Mouse (Mus musculus): ENCODE data around the gene 4930435E12Rik. TPM values are rescaled to one million over a fixed set of nuclear protein-coding genes. Genes with fewer than 3 reads are reported as not detected.

Gene 4930435E12Rik
- polyA plus RNA-seq, 1 experiment from 2014 or later = not detected

GRCm38 (mm10) chr16:38789966-38790365, 38.6 kb downstream of the 4930435E12Rik start:
- Histone ChIP-seq H3K4me2 (replicated peaks; ENCODE audit: low read depth, low read length) (no peak overlapping the region), H3K4me1 (ENCODE audit: insufficient read depth, low read depth, low read length) (peaks cover 13% of the 10 kb centered on the region; the same call in 1 of the 2 replicates), H3K4me3 (ENCODE audit: low read depth, low read length) (no peak overlapping the region), H3K9ac (replicated peaks; ENCODE audit: low read depth) (no peak overlapping the region), H3K36me3 (ENCODE audit: insufficient read depth, low read length) (no peaks in the 10 kb centered on the region), H3K27ac (ENCODE audit: low read length) (no peak overlapping the region), H3K9me3 (ENCODE audit: low read length) (no peaks in the 10 kb centered on the region), H3K27me3 (replicated peaks; ENCODE audit: insufficient read depth, low read length) (no peaks in the 10 kb centered on the region)
- ATAC-seq (no peak), DNase-seq (ENCODE audit: low spot score) (no peak)
- 59% methylated on average over 3 of the region's 3 CpGs for WGBS
- TF ChIP-seq CTCF (IDR thresholded peaks at IDR 0.05) (no peak), EP300 (IDR thresholded peaks at IDR 0.05) (no peak)

GRCm38 (mm10) chr16:38789016-38789415, 39.5 kb downstream of the 4930435E12Rik start:
- WGBS = 70% methylated on average over 2 of the region's 2 CpGs

GRCm38 (mm10) chr16:38785301-38785700, 43.2 kb downstream of the 4930435E12Rik start:
- Histone ChIP-seq H3K9ac (replicated peaks; ENCODE audit: low read depth) (no peak overlapping the region), H3K4me3 (ENCODE audit: low read depth, low read length) (no peak overlapping the region), H3K36me3 (ENCODE audit: insufficient read depth, low read length) (no peaks in the 10 kb centered on the region), H3K27me3 (replicated peaks; ENCODE audit: insufficient read depth, low read length) (no peaks in the 10 kb centered on the region), H3K27ac (ENCODE audit: low read length) (no peak overlapping the region), H3K4me1 (ENCODE audit: insufficient read depth, low read depth, low read length) (no peaks in the 10 kb centered on the region), H3K9me3 (ENCODE audit: low read length) (no peaks in the 10 kb centered on the region), H3K4me2 (replicated peaks; ENCODE audit: low read depth, low read length) (no peak overlapping the region)
- ATAC-seq (no peak), DNase-seq (ENCODE audit: low spot score) (no peak)
- no peak for TF ChIP-seq EP300 (IDR thresholded peaks at IDR 0.05)
- no peak for TF ChIP-seq CTCF (IDR thresholded peaks at IDR 0.05)
- 60% methylated on average over 7 of the region's 7 CpGs for WGBS

More at GRCm38 (mm10) chr16:38789016-38789415, 39.5 kb downstream of the 4930435E12Rik start:
- Histone ChIP-seq H3K36me3 (ENCODE audit: insufficient read depth, low read length) (no peaks in the 10 kb centered on the region), H3K27ac (ENCODE audit: low read length) (no peak overlapping the region), H3K4me1 (ENCODE audit: insufficient read depth, low read depth, low read length) (peaks cover 13% of the 10 kb centered on the region; the same call in 1 of the 2 replicates), H3K27me3 (replicated peaks; ENCODE audit: insufficient read depth, low read length) (no peaks in the 10 kb centered on the region), H3K9me3 (ENCODE audit: low read length) (no peaks in the 10 kb centered on the region), H3K9ac (replicated peaks; ENCODE audit: low read depth) (no peak overlapping the region), H3K4me3 (ENCODE audit: low read depth, low read length) (no peak overlapping the region), H3K4me2 (replicated peaks; ENCODE audit: low read depth, low read length) (no peak overlapping the region)
- ATAC-seq (no peak), DNase-seq (ENCODE audit: low spot score) (no peak)
- no peak for TF ChIP-seq CTCF (IDR thresholded peaks at IDR 0.05)
- no peak for TF ChIP-seq EP300 (IDR thresholded peaks at IDR 0.05)

GRCm38 (mm10) chr16:38782524-38783067, 46.0 kb downstream of the 4930435E12Rik start:
- H3K4me3 ChIP-seq (ENCODE audit: low read depth, low read length) = no peak overlapping the region
- no peaks in the 10 kb centered on the region for H3K9me3 ChIP-seq (ENCODE audit: low read length)
- H3K27ac ChIP-seq (ENCODE audit: low read length) = no peak overlapping the region
- no peak overlapping the region for H3K4me2 ChIP-seq (replicated peaks; ENCODE audit: low read depth, low read length)
- no peaks in the 10 kb centered on the region for H3K4me1 ChIP-seq (ENCODE audit: insufficient read depth, low read depth, low read length)
- DNase-seq (ENCODE audit: low spot score) = no peak
- no peak for TF ChIP-seq CTCF (IDR thresholded peaks at IDR 0.05)
- TF ChIP-seq EP300 (IDR thresholded peaks at IDR 0.05) = no peak
- ATAC-seq = no peak
- WGBS = 41% methylated on average over 2 of the region's 2 CpGs
- no peaks in the 10 kb centered on the region for H3K27me3 ChIP-seq (replicated peaks; ENCODE audit: insufficient read depth, low read length)
- no peak overlapping the region for H3K9ac ChIP-seq (replicated peaks; ENCODE audit: low read depth)
- no peaks in the 10 kb centered on the region for H3K36me3 ChIP-seq (ENCODE audit: insufficient read depth, low read length)

- H3K9me3 ChIP-seq (ENCODE audit: low read length) = no peaks in the 10 kb centered on the region
- no peak overlapping the region for H3K4me2 ChIP-seq (replicated peaks; ENCODE audit: low read depth, low read length)
- 53% methylated on average over 2 of the region's 2 CpGs for WGBS
- DNase-seq (ENCODE audit: low spot score) (no peak), ATAC-seq (no peak)
- no peak overlapping the region for H3K9ac ChIP-seq (replicated peaks; ENCODE audit: low read depth)
- no peaks in the 10 kb centered on the region for H3K4me1 ChIP-seq (ENCODE audit: insufficient read depth, low read depth, low read length)
- H3K4me3 ChIP-seq (ENCODE audit: low read depth, low read length) = no peak overlapping the region
- H3K36me3 ChIP-seq (ENCODE audit: insufficient read depth, low read length) = no peaks in the 10 kb centered on the region
- H3K27me3 ChIP-seq (replicated peaks; ENCODE audit: insufficient read depth, low read length) = no peaks in the 10 kb centered on the region
- H3K27ac ChIP-seq (ENCODE audit: low read length) = no peak overlapping the region
- no peak for TF ChIP-seq CTCF (IDR thresholded peaks at IDR 0.05)
- TF ChIP-seq EP300 (IDR thresholded peaks at IDR 0.05) = no peak
Measured at GRCm38 (mm10) chr16:38781946-38782345, 46.6 kb downstream of the 4930435E12Rik start.

GRCm38 (mm10) chr16:38780960-38781572, 47.5 kb downstream of the 4930435E12Rik start:
- H3K4me2 ChIP-seq (replicated peaks; ENCODE audit: low read depth, low read length) = no peak overlapping the region
- DNase-seq (ENCODE audit: low spot score) = no peak
- ATAC-seq = no peak
- H3K4me3 ChIP-seq (ENCODE audit: low read depth, low read length) = no peak overlapping the region
- no peaks in the 10 kb centered on the region for H3K4me1 ChIP-seq (ENCODE audit: insufficient read depth, low read depth, low read length)
- no peaks in the 10 kb centered on the region for H3K9me3 ChIP-seq (ENCODE audit: low read length)
- TF ChIP-seq EP300 (IDR thresholded peaks at IDR 0.05) (no peak), CTCF (IDR thresholded peaks at IDR 0.05) (no peak)
- H3K27me3 ChIP-seq (replicated peaks; ENCODE audit: insufficient read depth, low read length) = no peaks in the 10 kb centered on the region
- WGBS = 95% methylated on average over 7 of the region's 7 CpGs
- no peak overlapping the region for H3K27ac ChIP-seq (ENCODE audit: low read length)
- H3K9ac ChIP-seq (replicated peaks; ENCODE audit: low read depth) = no peak overlapping the region
- no peaks in the 10 kb centered on the region for H3K36me3 ChIP-seq (ENCODE audit: insufficient read depth, low read length)
